Mouse (Mus musculus): ENCODE measurements around the gene Zfp341. TPM values are rescaled to one million over a fixed set of nuclear protein-coding genes. Genes with fewer than 3 reads are reported as not detected.

Gene Zfp341
- 0.19 TPM for polyA plus RNA-seq (2014; fragmentation: Illumina TruSeq; extraction: RNeasy Lipid Tissue Mini Kit (QIAGEN cat#74804); ENCODE audit: low read depth, low replicate concordance)

DNA sequence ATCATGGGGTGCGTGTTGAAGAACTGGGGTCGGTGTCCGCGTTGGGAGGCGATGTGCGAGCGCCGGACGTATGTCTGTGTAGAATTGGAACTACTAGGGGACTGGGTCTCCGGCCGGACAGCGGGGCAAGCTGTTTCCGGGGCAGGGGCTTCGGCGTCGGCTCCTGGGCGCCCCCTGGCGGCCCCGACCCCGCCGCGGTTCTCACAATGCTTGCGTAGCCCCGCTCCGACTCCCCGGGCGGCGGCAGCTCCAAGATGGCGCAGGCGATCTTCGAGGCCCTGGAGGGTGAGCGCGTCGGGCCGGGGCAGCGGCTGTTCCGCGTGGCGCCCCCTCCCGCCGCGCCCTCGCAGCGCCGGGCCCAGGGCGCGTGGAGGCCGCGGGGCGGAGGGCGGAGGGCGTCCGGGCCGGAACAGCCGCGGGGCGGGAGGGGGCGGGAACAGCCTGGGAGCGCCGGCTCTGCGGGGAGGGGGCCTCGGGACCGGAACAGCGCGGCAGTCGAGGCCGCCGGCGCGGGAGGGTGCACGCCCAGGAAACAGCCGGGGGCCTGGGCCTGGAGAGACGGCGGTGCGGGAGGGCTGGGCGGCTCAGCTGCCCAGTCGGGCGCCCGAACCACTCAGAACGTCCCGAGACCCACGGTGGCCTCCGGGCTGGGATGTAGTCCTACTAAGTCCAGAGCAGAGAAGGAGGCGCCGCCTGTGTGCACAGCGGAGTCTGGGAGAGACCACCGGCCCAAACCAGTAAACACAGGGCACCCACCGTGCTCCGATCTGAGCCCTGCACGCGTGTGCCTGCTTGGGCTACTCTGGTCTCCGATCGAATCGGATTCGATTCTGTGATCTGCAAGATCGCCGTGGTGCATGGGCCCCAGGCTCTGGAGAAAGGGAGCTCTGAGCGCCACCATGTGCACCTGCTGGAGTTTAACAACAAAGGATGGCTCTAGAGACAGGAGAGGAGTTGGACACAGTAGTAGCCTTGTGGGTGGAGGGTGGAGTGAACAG lies at the start of gene Zfp341, which contains the start of gene 4930519P11Rik:
Gene Zfp341, plus strand, starts transcription at position 180 of the 998 bp plus-strand sequence.
Gene 4930519P11Rik, minus strand, starts transcription at position 320 of the 998 bp plus-strand sequence.

DNA sequence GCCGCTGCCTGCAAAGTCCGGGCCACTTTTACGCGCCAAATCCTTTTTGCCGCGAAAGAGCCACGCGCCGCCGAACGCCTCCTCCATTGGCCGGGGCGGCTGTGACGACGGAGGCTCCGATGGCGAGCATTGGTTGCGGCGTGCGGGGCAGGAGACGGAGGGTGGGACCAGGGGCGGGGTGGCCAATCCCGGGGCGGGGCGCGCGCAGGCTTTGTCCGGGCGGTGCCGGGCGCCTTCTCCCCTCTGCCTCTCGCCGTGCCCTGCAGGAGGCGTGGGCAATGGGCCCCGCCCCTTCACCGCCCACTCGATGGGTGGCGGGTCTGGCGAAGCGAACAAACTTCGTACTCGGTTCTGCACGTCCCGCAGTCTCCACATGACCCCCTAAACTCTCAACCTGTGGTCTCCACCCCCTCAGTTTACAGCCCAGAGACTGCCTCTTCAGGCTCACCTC lies 43.2 kb upstream of the Zfp341 start, which contains the start of gene E2f1:
Gene E2f1, minus strand, starts transcription at position 57 of the 451 bp plus-strand sequence.

DNA sequence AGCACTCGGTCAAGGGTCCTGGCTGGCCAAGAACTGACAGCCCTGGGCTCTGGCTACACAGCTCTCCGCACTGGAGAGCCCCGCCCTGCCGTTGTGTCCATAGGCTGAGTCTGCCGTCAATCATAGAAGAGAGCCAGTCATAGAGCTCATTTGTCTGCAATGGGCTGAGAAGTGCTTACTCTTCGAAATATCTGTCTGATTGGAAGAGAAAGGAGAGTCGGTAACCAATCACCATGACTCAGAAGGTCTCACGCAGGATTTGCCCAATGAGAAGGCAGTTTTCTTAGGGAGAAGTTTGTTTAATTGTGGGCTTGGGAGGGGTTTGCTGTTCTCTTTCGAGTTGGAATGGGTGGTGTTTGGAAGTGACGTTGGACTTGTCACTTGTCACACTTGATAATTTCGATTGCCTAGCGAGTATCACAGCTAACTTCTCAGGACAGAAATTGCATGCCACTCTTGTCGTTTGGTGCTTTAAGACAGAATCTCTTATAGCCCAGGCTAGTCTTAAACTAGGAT lies 9.4 kb upstream of the Zfp341 start, which contains the start of gene Pxmp4:
Gene Pxmp4, minus strand, starts transcription at position 71 of the 516 bp plus-strand sequence.

DNA sequence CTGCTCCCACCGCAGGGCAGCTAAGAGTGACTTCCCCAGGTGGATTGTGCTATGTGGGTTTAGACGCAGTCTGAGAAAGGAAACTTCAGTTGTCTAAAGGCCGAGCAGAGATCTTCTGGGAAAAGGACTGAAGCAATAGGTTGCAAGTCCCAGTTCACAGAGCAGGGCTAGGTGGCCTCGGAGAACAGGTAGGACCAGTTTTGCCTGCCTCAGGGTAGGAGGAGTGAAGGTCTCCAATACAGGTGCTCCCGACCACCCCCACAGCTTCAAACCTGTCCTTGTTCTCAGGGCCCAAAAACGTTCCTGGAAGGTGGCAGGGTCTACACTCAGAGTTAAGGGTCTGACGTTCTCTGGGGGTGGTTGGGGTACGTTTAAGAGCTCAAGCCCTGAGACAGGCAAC lies 38.3 kb downstream of the Zfp341 start, which contains the start of gene Chmp4b:
Gene Chmp4b, plus strand, starts transcription at position 343 of the 400 bp plus-strand sequence.

Other genes with a start within 250 kb of the Zfp341 start
- gene Cdk5rap1, start 240.3 kb upstream of the Zfp341 start, polyA plus RNA-seq (2014; fragmentation: Illumina TruSeq; extraction: RNeasy Lipid Tissue Mini Kit (QIAGEN cat#74804); ENCODE audit: low read depth, low replicate concordance), result 11.8 TPM
- gene Snta1, start 205.2 kb upstream of the Zfp341 start, polyA plus RNA-seq (2014; fragmentation: Illumina TruSeq; extraction: RNeasy Lipid Tissue Mini Kit (QIAGEN cat#74804); ENCODE audit: low read depth, low replicate concordance), result 0.53 TPM
- 6.5 TPM for gene Cbfa2t2, start 176.8 kb upstream of the Zfp341 start, polyA plus RNA-seq (2014; fragmentation: Illumina TruSeq; extraction: RNeasy Lipid Tissue Mini Kit (QIAGEN cat#74804); ENCODE audit: low read depth, low replicate concordance)
- not detected for gene 1700003F12Rik, start 66.2 kb upstream of the Zfp341 start, polyA plus RNA-seq (2014; fragmentation: Illumina TruSeq; extraction: RNeasy Lipid Tissue Mini Kit (QIAGEN cat#74804); ENCODE audit: low read depth, low replicate concordance)
- not detected for gene Actl10, start 61.5 kb upstream of the Zfp341 start, polyA plus RNA-seq (2014; fragmentation: Illumina TruSeq; extraction: RNeasy Lipid Tissue Mini Kit (QIAGEN cat#74804); ENCODE audit: low read depth, low replicate concordance)
- not detected for gene Necab3, start 54.4 kb upstream of the Zfp341 start, polyA plus RNA-seq (2014; fragmentation: Illumina TruSeq; extraction: RNeasy Lipid Tissue Mini Kit (QIAGEN cat#74804); ENCODE audit: low read depth, low replicate concordance)
- not detected for gene E2f1, start 43.4 kb upstream of the Zfp341 start, polyA plus RNA-seq (2014; fragmentation: Illumina TruSeq; extraction: RNeasy Lipid Tissue Mini Kit (QIAGEN cat#74804); ENCODE audit: low read depth, low replicate concordance)
- 40.3 TPM for gene Pxmp4, start 9.6 kb upstream of the Zfp341 start, polyA plus RNA-seq (2014; fragmentation: Illumina TruSeq; extraction: RNeasy Lipid Tissue Mini Kit (QIAGEN cat#74804); ENCODE audit: low read depth, low replicate concordance)
- gene 4930519P11Rik, start 140 bp downstream of the Zfp341 start, polyA plus RNA-seq (2014; fragmentation: Illumina TruSeq; extraction: RNeasy Lipid Tissue Mini Kit (QIAGEN cat#74804); ENCODE audit: low read depth, low replicate concordance), result not detected
- gene Chmp4b, start 38.4 kb downstream of the Zfp341 start, polyA plus RNA-seq (2014; fragmentation: Illumina TruSeq; extraction: RNeasy Lipid Tissue Mini Kit (QIAGEN cat#74804); ENCODE audit: low read depth, low replicate concordance), result 36.4 TPM
- not detected for gene Gm14214, start 156.7 kb downstream of the Zfp341 start, polyA plus RNA-seq (2014; fragmentation: Illumina TruSeq; extraction: RNeasy Lipid Tissue Mini Kit (QIAGEN cat#74804); ENCODE audit: low read depth, low replicate concordance)
- gene Raly, start 177.8 kb downstream of the Zfp341 start, polyA plus RNA-seq (2014; fragmentation: Illumina TruSeq; extraction: RNeasy Lipid Tissue Mini Kit (QIAGEN cat#74804); ENCODE audit: low read depth, low replicate concordance), result 54.8 TPM
- not detected for gene a, start 178.1 kb downstream of the Zfp341 start, polyA plus RNA-seq (2014; fragmentation: Illumina TruSeq; extraction: RNeasy Lipid Tissue Mini Kit (QIAGEN cat#74804); ENCODE audit: low read depth, low replicate concordance)